In genomic region chr12:83449202-83449601, GRCm38 (mm10) we compare ENCODE assay signal across 16 mouse cellular contexts.
"Had no signal": no experiment of that assay in that cellular context is flagged by ENCODE, and none has a peak within 500 bp of the region (broad histone marks: within the 10 kb centered on the region; RNA-seq: fewer than 3 reads in every experiment).

No protein-coding gene starts in this region.

- H3K27me3 ChIP-seq: midbrain, embryonic 12.5 days; neural tube, embryonic 12.5 days had no signal

- H3K4me2 ChIP-seq: lung, embryonic 14.5 days; midbrain, embryonic 12.5 days; neural tube, embryonic 12.5 days had no signal

- H3K27ac ChIP-seq: midbrain, embryonic 10.5 days; midbrain, embryonic 12.5 days; neural tube, embryonic 12.5 days had no signal

- H3K9ac ChIP-seq: lung, embryonic 14.5 days; midbrain, embryonic 12.5 days; neural tube, embryonic 12.5 days had no signal

- H3K36me3 ChIP-seq: midbrain, embryonic 10.5 days; midbrain, embryonic 12.5 days; neural tube, embryonic 12.5 days had no signal

- H3K9me3 ChIP-seq: midbrain, embryonic 10.5 days; midbrain, embryonic 12.5 days; neural tube, embryonic 12.5 days had no signal

- ATAC-seq: midbrain, embryonic 16.5 days had no signal

- H3K4me3 ChIP-seq: midbrain, embryonic 10.5 days; midbrain, embryonic 12.5 days; neural tube, embryonic 12.5 days had no signal

- DNase-seq: lung, adult 18-20 months; lung, embryonic 14.5 days; lung, postnatal 10 days; lung, postnatal 4 days; midbrain, embryonic 14.5 days; right cerebral cortex, adult 18-20 months; right cerebral cortex, postnatal 25 days; right cerebral cortex, postnatal 4 days; spleen, adult 18-20 months; thymus, adult 18-20 months; thymus, postnatal 14 days; thymus, postnatal 36 days had no signal
